Mouse (Mus musculus): ENCODE data around the gene Obscn. TPM values are rescaled to one million over a fixed set of nuclear protein-coding genes. Genes with fewer than 3 reads are reported as not detected.

Obscn gene
- polyA plus RNA-seq, 1 experiment from 2014 or later = 2.0 TPM

DNA sequence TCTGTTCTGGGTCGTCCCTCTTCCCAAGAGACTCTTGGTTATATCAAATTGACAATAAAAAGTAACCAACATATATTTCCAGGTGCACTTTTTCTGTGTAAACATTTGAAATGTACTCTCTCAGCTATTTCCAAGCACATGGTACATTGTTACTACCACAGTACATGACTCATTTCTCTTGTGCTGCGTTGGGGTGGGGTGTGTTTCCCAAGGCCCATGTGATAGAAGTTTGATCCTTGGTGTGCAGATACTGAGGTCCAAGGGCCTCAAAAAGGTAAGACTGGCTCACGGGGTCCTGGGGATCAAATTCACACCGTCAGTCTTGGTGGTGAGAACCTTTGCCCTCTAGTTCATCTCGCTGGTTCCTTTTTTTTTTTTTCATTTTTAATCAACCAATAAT lies 38.4 kb downstream of the Obscn start:
- ATAC-seq (replicated peaks; ENCODE audit: low FRiP score, low TSS enrichment, low read depth) (no peak), DNase-seq (ENCODE audit: low spot score) (no peak)
- Histone ChIP-seq H3K27me3 (replicated peaks; ENCODE audit: control insufficient read depth, insufficient read depth, low read length) (no peaks in the 10 kb centered on the region), H3K4me3 (ENCODE audit: low read depth, low read length) (no peak overlapping the region), H3K9ac (ENCODE audit: low read length) (no peak overlapping the region), H3K36me3 (ENCODE audit: control insufficient read depth, insufficient read depth, low read length) (no peaks in the 10 kb centered on the region), H3K27ac (ENCODE audit: low read depth) (no peak overlapping the region), H3K4me2 (ENCODE audit: low read length) (no peak overlapping the region), H3K9me3 (ENCODE audit: control insufficient read depth, low read length) (peaks cover 5% of the 10 kb centered on the region; the same call in 1 of the 2 replicates), H3K4me1 (replicated peaks; ENCODE audit: control insufficient read depth, insufficient read depth, low read length) (0 out of 2 replicates have a peak, but pooled peaks cover 3% of the 10 kb centered on the region)
- WGBS = 61% methylated on average over 5 of the region's 5 CpGs

DNA sequence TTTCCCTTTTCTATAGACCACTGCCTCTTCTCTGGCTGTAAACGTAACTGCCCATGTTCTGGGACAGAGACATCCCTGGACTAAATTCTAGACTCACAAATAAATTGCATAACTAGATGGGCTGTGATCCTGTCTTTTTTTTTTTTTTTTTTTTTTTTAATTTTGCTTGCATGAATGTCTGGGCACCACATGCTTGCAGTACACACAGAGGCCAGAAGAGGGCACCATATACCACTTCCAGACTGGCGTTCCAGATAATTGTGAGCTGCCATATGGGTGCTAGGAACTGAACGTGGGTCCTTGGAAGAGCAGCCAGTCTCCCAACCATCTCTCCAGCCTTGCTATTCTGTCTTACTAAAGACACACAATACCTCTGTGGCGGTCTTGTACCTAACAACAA lies 42.0 kb downstream of the Obscn start:
- Histone ChIP-seq H3K27ac (ENCODE audit: low read depth) (no peak overlapping the region), H3K9me3 (ENCODE audit: control insufficient read depth, low read length) (peaks cover 2% of the 10 kb centered on the region; the same call in 1 of the 2 replicates), H3K9ac (ENCODE audit: low read length) (no peak overlapping the region), H3K36me3 (ENCODE audit: control insufficient read depth, insufficient read depth, low read length) (no peaks in the 10 kb centered on the region), H3K4me1 (replicated peaks; ENCODE audit: control insufficient read depth, insufficient read depth, low read length) (0 out of 2 replicates have a peak, but pooled peaks cover 3% of the 10 kb centered on the region), H3K4me2 (ENCODE audit: low read length) (no peak overlapping the region), H3K27me3 (replicated peaks; ENCODE audit: control insufficient read depth, insufficient read depth, low read length) (no peaks in the 10 kb centered on the region), H3K4me3 (ENCODE audit: low read depth, low read length) (no peak overlapping the region)
- DNase-seq (ENCODE audit: low spot score) (peak; percentile 62), ATAC-seq (replicated peaks; ENCODE audit: low FRiP score, low TSS enrichment, low read depth) (no peak)
- 67% methylated on average over 4 of the region's 4 CpGs for WGBS

DNA sequence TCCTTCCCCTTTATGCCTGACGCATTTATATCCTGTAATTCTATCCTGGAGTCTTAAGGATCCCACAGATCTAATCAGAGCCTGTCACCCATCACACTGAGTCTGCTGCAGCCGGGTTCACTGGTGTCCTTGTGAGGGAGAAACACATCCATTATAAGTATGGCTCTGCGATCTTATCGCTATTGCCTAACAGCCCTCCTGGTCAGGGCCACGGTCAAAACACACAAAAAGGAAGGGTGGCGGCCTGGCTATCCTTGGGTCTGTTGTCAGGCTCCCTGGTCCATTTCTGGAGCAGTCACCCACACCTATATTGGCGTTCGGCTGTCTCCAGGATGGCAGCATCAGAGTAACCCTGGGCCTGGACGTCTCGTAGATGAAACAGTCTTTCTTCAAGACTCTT lies 48.6 kb downstream of the Obscn start:
- Histone ChIP-seq H3K27me3 (replicated peaks; ENCODE audit: control insufficient read depth, insufficient read depth, low read length) (no peaks in the 10 kb centered on the region), H3K4me1 (replicated peaks; ENCODE audit: control insufficient read depth, insufficient read depth, low read length) (no peaks in the 10 kb centered on the region), H3K27ac (ENCODE audit: low read depth) (no peak overlapping the region), H3K9ac (ENCODE audit: low read length) (no peak overlapping the region), H3K9me3 (ENCODE audit: control insufficient read depth, low read length) (no peaks in the 10 kb centered on the region), H3K36me3 (ENCODE audit: control insufficient read depth, insufficient read depth, low read length) (no peaks in the 10 kb centered on the region), H3K4me2 (ENCODE audit: low read length) (no peak overlapping the region), H3K4me3 (ENCODE audit: low read depth, low read length) (no peak overlapping the region)
- 89% methylated on average over 10 of the region's 10 CpGs for WGBS
- DNase-seq (ENCODE audit: low spot score) (no peak), ATAC-seq (replicated peaks; ENCODE audit: low FRiP score, low TSS enrichment, low read depth) (no peak)

DNA sequence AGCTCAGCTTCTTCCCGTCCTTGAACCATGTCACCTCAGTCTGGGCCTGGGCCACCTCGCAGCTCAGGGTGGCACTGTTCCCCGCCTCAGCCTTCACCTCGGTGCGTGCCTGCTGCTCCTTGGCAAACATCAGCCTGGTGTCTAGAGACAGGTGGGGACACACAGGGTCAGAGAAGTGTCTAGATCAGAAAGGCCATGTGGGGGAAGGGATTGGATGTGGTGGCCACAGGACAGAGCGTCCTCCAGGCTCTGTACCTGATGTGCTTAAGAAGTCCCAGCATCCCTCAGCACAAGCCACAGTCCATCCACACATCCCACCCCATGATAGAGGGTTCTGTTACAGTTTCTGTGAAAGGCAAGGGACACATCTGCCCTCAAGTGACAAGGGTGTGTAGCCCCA lies 51.0 kb downstream of the Obscn start:
- ATAC-seq (replicated peaks; ENCODE audit: low FRiP score, low TSS enrichment, low read depth) (no peak), DNase-seq (ENCODE audit: low spot score) (no peak)
- WGBS = 75% methylated on average over 6 of the region's 6 CpGs
- Histone ChIP-seq H3K9ac (ENCODE audit: low read length) (no peak overlapping the region), H3K4me3 (ENCODE audit: low read depth, low read length) (no peak overlapping the region), H3K27ac (ENCODE audit: low read depth) (no peak overlapping the region), H3K4me1 (replicated peaks; ENCODE audit: control insufficient read depth, insufficient read depth, low read length) (no peaks in the 10 kb centered on the region), H3K9me3 (ENCODE audit: control insufficient read depth, low read length) (no peaks in the 10 kb centered on the region), H3K36me3 (ENCODE audit: control insufficient read depth, insufficient read depth, low read length) (no peaks in the 10 kb centered on the region), H3K4me2 (ENCODE audit: low read length) (no peak overlapping the region), H3K27me3 (replicated peaks; ENCODE audit: control insufficient read depth, insufficient read depth, low read length) (no peaks in the 10 kb centered on the region)

DNA sequence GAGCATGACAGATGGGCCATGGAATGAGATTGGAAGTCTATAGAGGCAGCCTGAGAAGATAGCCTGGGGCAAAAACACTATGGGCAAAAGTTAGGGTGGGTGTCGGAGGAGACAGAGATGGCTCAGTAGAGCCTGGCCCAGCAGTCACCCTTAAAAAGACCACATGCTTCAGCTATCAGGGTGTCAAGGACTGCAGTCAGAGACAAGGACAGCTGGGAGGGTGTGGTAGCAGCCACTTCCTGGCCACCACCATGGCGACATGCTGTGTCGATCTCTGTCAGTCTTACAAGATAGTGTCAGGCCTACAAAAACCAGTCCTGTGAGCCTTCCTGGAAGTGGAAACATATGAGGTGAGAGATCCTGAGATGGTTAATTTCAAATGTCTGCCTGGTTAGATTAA lies 53.1 kb downstream of the Obscn start:
- no peaks in the 10 kb centered on the region for H3K36me3 ChIP-seq (ENCODE audit: control insufficient read depth, insufficient read depth, low read length)
- 77% methylated on average over 3 of the region's 3 CpGs for WGBS
- no peak overlapping the region for H3K27ac ChIP-seq (ENCODE audit: low read depth)
- H3K4me2 ChIP-seq (ENCODE audit: low read length) = no peak overlapping the region
- H3K4me1 ChIP-seq (replicated peaks; ENCODE audit: control insufficient read depth, insufficient read depth, low read length) = no peaks in the 10 kb centered on the region
- H3K4me3 ChIP-seq (ENCODE audit: low read depth, low read length) = no peak overlapping the region
- no peak overlapping the region for H3K9ac ChIP-seq (ENCODE audit: low read length)
- DNase-seq (ENCODE audit: low spot score) (no peak), ATAC-seq (replicated peaks; ENCODE audit: low FRiP score, low TSS enrichment, low read depth) (no peak)
- no peaks in the 10 kb centered on the region for H3K9me3 ChIP-seq (ENCODE audit: control insufficient read depth, low read length)
- H3K27me3 ChIP-seq (replicated peaks; ENCODE audit: control insufficient read depth, insufficient read depth, low read length) = no peaks in the 10 kb centered on the region

DNA sequence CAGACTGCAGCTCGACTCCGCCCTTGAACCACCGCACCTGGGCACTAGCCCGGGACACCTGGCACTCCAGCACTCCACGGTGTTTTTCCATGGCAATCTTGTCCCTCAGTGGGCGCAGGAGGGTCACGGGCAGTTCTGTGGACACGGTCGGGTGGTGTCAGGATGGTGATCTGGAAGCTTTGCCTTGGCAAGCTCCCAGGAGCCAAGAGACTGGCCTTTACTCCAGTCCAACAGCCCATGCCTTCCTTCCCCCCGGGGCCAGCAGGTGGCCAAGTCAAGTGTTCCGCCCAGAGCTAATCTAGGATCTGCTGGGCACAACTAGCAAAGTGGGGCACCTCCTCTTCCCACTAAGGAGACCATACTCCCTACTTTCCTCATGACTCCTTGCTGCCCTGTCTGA lies 57.9 kb downstream of the Obscn start:
- Histone ChIP-seq H3K4me2 (ENCODE audit: low read length) (no peak overlapping the region), H3K27ac (ENCODE audit: low read depth) (no peak overlapping the region), H3K4me3 (ENCODE audit: low read depth, low read length) (no peak overlapping the region), H3K4me1 (replicated peaks; ENCODE audit: control insufficient read depth, insufficient read depth, low read length) (no peaks in the 10 kb centered on the region), H3K27me3 (replicated peaks; ENCODE audit: control insufficient read depth, insufficient read depth, low read length) (no peaks in the 10 kb centered on the region), H3K36me3 (ENCODE audit: control insufficient read depth, insufficient read depth, low read length) (no peaks in the 10 kb centered on the region), H3K9me3 (ENCODE audit: control insufficient read depth, low read length) (no peaks in the 10 kb centered on the region), H3K9ac (ENCODE audit: low read length) (no peak overlapping the region)
- no peak for ATAC-seq (replicated peaks; ENCODE audit: low FRiP score, low TSS enrichment, low read depth)
- no peak for DNase-seq (ENCODE audit: low spot score)
- 88% methylated on average over 11 of the region's 11 CpGs for WGBS

DNA sequence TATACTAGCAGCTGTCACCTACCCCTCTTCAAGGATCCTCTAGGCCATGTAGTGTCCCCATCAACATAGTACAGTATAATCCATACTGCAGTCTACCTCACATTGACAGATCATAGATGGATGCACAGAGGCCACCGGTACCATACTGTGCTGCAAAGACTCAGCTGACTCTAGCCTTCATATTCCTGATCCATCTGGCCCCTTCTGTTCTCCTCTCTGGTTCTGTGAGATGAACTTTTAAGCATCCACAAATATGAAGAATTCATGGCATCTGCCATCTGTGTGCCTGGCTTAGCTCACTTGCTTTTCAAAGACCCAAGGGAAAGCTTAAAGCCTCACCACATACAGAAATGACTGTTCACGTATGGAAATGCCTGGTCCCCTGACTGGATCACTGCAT lies 65.9 kb downstream of the Obscn start:
- Histone ChIP-seq H3K36me3 (ENCODE audit: control insufficient read depth, insufficient read depth, low read length) (no peaks in the 10 kb centered on the region), H3K9me3 (ENCODE audit: control insufficient read depth, low read length) (no peaks in the 10 kb centered on the region), H3K4me3 (ENCODE audit: low read depth, low read length) (no peak overlapping the region), H3K27me3 (replicated peaks; ENCODE audit: control insufficient read depth, insufficient read depth, low read length) (no peaks in the 10 kb centered on the region), H3K4me2 (ENCODE audit: low read length) (no peak overlapping the region), H3K27ac (ENCODE audit: low read depth) (no peak overlapping the region), H3K4me1 (replicated peaks; ENCODE audit: control insufficient read depth, insufficient read depth, low read length) (no peaks in the 10 kb centered on the region), H3K9ac (ENCODE audit: low read length) (no peak overlapping the region)
- no peak for DNase-seq (ENCODE audit: low spot score)
- ATAC-seq (replicated peaks; ENCODE audit: low FRiP score, low TSS enrichment, low read depth) = no peak
- WGBS = 59% methylated on average over 2 of the region's 2 CpGs

DNA sequence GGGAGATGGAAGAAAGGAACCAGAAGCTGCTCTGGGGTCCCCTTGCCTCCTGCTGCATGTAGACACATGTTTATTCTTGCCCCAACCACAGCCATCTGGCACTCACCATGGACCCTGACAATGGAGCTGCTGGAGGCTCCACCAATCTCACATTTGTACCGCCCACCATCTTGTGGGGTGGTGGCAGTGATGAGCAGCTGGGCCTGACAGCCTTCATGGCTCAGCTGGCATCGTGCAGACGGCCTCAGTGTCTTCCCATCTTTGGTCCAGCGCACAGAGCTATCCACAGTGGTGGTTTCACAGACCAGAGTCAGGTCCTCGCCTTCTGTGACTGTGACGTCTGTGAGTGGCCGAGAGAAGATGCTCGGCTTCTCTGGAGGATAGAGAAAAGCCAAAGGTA lies 67.3 kb downstream of the Obscn start:
- Histone ChIP-seq H3K9ac (ENCODE audit: low read length) (no peak overlapping the region), H3K27me3 (replicated peaks; ENCODE audit: control insufficient read depth, insufficient read depth, low read length) (no peaks in the 10 kb centered on the region), H3K36me3 (ENCODE audit: control insufficient read depth, insufficient read depth, low read length) (no peaks in the 10 kb centered on the region), H3K4me1 (replicated peaks; ENCODE audit: control insufficient read depth, insufficient read depth, low read length) (no peaks in the 10 kb centered on the region), H3K27ac (ENCODE audit: low read depth) (no peak overlapping the region), H3K4me2 (ENCODE audit: low read length) (no peak overlapping the region), H3K4me3 (ENCODE audit: low read depth, low read length) (no peak overlapping the region), H3K9me3 (ENCODE audit: control insufficient read depth, low read length) (no peaks in the 10 kb centered on the region)
- WGBS = 86% methylated on average over 8 of the region's 8 CpGs
- ATAC-seq (replicated peaks; ENCODE audit: low FRiP score, low TSS enrichment, low read depth) (no peak), DNase-seq (ENCODE audit: low spot score) (no peak)

DNA sequence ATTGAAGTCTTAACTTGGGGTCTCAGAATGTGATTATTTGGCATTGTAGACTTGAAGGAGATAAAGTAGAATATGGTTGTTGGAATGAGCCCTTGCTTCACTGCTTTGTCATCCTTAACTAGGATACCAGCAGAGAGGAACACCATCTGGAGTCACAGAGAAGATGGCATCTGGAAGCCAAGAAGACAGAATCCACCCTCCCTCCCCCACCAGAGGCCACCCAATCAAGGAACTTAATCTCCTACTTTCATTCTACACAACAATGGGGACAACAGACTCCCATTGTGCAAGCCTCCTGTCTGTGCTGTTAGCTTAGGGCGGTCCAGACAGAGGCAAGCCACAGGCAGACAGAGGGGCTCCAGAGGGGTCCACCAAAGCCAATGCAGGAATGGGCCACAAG lies 67.8 kb downstream of the Obscn start:
- ATAC-seq (replicated peaks; ENCODE audit: low FRiP score, low TSS enrichment, low read depth) (no peak), DNase-seq (ENCODE audit: low spot score) (no peak)
- Histone ChIP-seq H3K4me3 (ENCODE audit: low read depth, low read length) (no peak overlapping the region), H3K9me3 (ENCODE audit: control insufficient read depth, low read length) (no peaks in the 10 kb centered on the region), H3K4me1 (replicated peaks; ENCODE audit: control insufficient read depth, insufficient read depth, low read length) (no peaks in the 10 kb centered on the region), H3K4me2 (ENCODE audit: low read length) (no peak overlapping the region), H3K27ac (ENCODE audit: low read depth) (no peak overlapping the region), H3K27me3 (replicated peaks; ENCODE audit: control insufficient read depth, insufficient read depth, low read length) (no peaks in the 10 kb centered on the region), H3K9ac (ENCODE audit: low read length) (no peak overlapping the region), H3K36me3 (ENCODE audit: control insufficient read depth, insufficient read depth, low read length) (no peaks in the 10 kb centered on the region)
- WGBS = 69% methylated on average over 1 of the region's 1 CpGs
